Mouse (Mus musculus): ENCODE data around the gene Olfr881. TPM values are rescaled to one million over a fixed set of nuclear protein-coding genes. Genes with fewer than 3 reads are reported as not detected.

Olfr881 gene
- total RNA-seq (2021): not detected in 2 replicates
- long read RNA-seq, experiment 1: 0 reads
- long read RNA-seq, experiment 2: 0 reads

GRCm38 (mm10) chr9:37991525-37991924 is at the start of gene Olfr881:
Olfr881 (plus strand) TSS chr9:37991825.
- DNase-seq: no peak

DNA sequence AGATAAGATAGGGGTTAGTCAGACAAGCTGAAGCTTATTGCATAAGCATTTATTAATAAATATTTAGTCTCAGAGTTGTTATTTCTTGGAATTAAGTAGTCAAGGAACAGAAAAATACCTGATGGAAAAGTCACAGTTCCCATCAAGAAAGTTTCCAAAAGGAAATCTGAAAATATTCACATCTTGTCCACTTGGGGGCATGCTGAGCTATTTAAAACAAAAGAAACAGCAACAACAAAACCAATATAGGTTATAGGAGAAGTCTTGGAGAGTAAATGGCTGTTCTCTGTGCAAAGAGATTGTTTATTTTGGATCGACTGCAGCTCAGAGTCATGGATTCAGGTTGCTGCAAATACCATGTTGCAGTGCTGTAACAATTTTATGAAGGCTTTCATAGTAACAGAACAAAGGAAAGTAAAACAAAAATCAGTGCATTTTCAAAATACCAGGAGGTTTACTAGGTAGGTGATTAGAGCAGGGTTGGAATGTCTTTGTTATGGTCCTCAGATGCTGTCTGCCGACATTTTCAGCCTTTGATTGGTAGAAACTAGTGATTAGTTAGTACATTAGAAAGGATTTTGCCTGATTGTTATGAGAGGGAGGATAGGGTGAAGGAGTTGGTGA is 7.1 kb downstream of the Olfr881 start:
- DNase-seq: no peak

DNA sequence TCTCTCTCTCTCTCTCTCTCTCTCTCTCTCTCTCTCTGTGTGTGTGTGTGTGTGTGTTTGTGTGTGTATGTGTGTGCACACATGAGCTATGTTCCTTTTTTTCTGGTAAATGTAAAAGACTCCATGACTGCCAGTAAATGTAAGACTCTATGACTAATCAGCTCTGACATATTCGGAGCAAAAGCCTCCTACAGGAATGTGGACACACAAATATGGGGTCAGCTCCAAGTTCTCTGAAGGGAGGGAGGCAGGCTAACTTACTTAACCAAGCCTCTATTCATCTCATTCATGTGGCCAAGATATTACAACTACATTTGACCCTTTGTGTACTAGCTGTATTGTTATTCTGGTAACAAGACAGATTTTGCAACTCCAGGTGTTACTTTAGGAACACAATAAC is 8.4 kb downstream of the Olfr881 start:
- no peak for DNase-seq

DNA sequence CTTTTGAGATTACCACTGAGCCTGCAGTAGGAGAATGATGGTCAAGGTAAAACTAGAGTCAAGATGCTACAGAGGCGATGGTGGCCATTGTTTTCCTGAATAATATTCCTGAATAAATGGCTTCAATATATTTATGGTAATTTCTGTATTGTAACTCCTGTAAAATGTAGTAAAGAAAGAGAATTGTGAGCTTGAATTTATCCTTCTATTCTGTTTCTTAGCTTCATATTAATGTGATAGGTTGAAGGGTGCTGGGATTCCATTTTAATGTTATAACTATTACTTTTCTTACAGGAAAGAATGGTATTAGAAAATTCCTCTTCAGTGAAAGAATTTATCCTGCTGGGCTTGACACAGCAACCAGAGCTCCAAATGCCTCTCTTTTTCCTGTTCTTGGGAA is 33.9 kb downstream of the Olfr881 start, which contains the start of gene Olfr883:
Gene Olfr883, plus strand, starts transcription at position 301 of the 400 bp plus-strand sequence.
- DNase-seq: no peak

Other genes with a start within 250 kb of the Olfr881 start
- gene Olfr874, start 246.7 kb upstream of the Olfr881 start, total RNA-seq (2021): not detected in 2 replicates
- not detected in 2 replicates for gene Olfr875, start 220.0 kb upstream of the Olfr881 start, total RNA-seq (2021)
- gene Olfr876, start 188.8 kb upstream of the Olfr881 start, total RNA-seq (2021): not detected in 2 replicates
- not detected in 2 replicates for gene Olfr877, start 137.6 kb upstream of the Olfr881 start, total RNA-seq (2021)
- not detected in 2 replicates for gene Olfr145, start 95.1 kb upstream of the Olfr881 start, total RNA-seq (2021)
- gene Olfr878, start 74.0 kb upstream of the Olfr881 start, total RNA-seq (2021): not detected in 2 replicates
- gene Olfr883, start 34.0 kb downstream of the Olfr881 start, total RNA-seq (2021): not detected in 2 replicates
- gene Olfr884, start 54.7 kb downstream of the Olfr881 start, total RNA-seq (2021): not detected in 2 replicates
- not detected in 2 replicates for gene Olfr885, start 69.5 kb downstream of the Olfr881 start, total RNA-seq (2021)
- gene Olfr887, start 92.2 kb downstream of the Olfr881 start, total RNA-seq (2021): not detected in 2 replicates
- not detected in 2 replicates for gene Olfr888, start 116.3 kb downstream of the Olfr881 start, total RNA-seq (2021)
- 0.11 and 0.19 TPM in 2 replicates for gene Olfr889, start 123.4 kb downstream of the Olfr881 start, total RNA-seq (2021)
- gene Olfr890, start 150.7 kb downstream of the Olfr881 start, total RNA-seq (2021): not detected in 2 replicates
- not detected in 2 replicates for gene Olfr891, start 189.0 kb downstream of the Olfr881 start, total RNA-seq (2021)
- gene Olfr893, start 216.5 kb downstream of the Olfr881 start, total RNA-seq (2021): not detected in 2 replicates
- gene Olfr894, start 226.2 kb downstream of the Olfr881 start, total RNA-seq (2021): not detected in 2 replicates